Mouse (Mus musculus): ENCODE measurements around the gene Adtrp.

DNA sequence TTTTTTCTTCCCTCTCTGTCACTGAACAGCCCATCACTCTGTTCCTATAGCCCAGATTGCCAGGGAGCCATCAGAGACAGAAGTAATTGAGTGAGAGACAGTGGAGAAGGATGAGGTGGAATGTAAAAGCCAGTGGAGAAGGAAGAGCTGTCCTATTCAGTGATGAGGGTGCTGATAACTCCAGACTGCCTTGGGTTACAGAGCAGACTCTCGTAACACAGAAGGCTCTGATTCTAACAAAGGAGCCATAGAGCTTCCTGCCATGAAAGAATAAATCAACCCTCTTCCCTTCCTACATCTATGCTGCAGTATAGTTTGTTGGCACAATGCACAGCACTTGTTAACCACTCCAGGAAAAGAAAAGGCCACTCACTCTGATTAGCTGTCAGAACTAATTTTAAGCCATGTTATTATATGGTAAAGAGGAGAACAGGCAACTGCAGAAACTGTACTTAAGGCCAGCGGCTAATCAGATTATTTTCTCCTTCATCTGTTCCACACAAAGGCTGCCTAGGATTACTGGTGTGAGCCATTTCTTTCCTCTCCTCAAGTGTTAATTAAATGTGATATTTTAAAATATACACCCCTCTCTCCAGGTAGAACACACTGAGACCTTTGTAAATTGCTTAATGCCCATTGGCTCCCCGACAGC, 3.4 kb upstream of the Adtrp start:
- TF ChIP-seq CTCF (IDR thresholded peaks at IDR 0.05) (no peak), EP300 (IDR thresholded peaks at IDR 0.05; ENCODE audit: insufficient read depth, low read depth, low read length) (no peak)
